Mouse (Mus musculus) left cerebral cortex, adult 9 months (tissue): Measurements from ENCODE around the gene AC140267.1.

ENCODE experiments used
- DNase-seq, 2 experiments: peaks; one replicate each; pipeline ENCODE4 v3.0.0; 2022; ENCODE audit warnings: low spot score in 2 of 2

Gene AC140267.1

DNA sequence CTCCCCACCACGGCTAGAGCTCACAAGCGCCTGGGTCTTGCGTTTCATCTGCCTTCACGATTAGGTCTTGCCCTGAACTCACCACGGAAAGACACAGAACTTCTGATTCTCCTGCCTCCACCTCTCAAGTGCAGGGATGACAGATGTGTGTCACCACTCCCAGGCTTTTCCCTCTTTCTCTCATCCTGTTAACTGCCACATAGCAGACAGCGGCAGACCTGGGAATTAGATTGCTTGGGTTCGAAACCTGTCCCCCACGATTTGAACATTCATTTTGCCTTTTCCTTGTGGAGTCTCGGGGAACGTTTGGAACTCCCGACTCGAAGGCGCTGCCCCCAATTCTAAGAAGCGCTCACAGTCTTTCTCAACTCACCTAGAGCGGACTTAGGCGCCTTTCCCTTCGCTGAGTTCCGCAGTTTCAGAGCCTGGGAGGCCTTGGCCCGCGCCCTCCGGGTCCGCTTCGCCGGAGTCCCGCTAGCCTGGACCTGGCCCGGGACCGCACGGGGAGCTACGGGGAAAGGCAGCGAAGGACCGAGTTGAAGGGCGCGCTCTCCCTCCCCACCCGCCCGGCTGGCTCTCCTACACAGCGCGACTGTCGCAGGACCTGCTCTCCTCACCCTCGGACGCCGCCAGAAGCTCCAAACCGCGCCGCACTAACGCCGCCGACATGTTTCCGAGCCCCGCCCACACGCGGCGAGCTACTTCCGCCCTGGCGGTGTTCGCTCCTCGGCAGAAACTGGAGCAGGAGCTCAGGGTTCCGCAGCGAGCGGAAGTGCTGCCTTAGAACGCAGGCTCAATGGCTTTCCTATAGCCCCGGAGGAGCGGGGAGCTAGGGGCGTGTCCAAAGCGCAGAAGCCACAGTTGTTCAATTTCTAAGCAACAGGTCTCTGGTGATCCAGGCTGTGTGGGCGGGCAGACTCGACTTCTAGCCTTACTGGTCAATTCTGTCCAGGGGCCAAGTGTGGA, 28.3 kb downstream of the AC140267.1 start, which contains the start of gene Rps19bp1:
Gene Rps19bp1, minus strand, starts transcription at position 706 of the 966 bp plus-strand sequence.
- peak in 1 of 2 experiments; percentile 91 for DNase-seq

DNA sequence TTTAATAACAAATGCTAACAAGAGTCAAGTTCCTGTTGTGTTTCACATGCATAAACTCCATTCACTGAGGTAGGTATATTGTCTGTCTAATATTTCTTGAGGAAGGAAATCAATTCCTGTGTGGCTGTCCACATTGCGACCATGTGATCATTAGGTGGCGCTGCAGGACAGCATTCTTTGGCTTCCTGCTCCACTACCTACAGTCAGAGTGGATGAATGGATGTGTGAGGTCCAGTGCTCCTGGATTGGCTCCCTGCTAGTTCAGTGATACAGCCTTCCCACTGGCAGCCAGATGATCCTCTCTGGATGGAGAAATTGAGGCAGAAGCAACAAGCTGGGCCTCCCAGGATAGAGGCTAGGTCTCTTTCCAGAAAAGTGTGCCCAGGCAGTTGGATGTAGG, 30.6 kb downstream of the AC140267.1 start:
- DNase-seq: peak in 1 of 2 experiments; percentile 90

DNA sequence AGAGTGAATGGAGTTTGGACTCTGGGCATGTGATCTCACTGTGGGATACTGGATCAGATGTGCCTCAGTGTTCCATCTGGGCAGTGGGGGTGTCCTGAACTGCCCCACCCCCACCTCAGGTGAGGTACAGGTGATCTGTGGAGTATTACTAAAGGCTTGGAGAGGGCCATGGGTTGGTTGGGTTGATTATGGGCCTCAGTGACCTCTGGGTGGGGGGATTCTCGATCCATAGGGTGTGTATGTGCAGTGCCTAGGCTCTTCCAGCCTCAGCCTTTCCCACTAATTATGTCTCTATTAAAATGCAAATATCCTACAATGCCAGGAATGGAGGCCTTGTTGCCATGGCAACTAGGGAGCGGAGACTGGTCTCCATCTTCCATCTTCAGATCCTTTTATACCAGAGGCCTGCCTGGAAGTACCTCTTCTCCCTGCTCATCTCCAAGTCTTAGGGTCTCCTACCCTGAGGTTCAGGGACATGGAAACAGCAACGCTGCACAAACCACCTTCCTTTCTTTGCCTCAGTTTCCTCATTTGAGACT, 36.3 kb downstream of the AC140267.1 start:
- DNase-seq: no peak

DNA sequence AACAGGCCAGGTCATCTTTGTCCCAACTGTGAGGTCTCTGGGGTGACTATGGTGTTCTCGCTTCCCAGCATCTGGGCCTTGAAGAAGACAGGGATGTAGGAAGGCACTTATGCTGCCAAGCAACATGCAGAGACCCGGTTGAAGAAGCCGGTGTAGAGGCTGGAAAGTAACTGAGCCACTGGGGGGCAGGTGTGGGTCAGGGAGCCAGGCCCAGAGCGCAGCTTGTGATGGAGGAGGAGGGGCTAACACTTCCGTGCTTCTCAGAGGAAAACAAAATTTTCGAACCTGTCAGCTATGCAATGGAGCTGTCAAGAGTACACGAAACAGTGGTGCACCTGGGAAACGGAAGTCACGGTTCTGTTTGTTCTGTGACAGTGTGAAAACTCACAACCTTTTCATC, 41.5 kb downstream of the AC140267.1 start:
- no peak for DNase-seq

DNA sequence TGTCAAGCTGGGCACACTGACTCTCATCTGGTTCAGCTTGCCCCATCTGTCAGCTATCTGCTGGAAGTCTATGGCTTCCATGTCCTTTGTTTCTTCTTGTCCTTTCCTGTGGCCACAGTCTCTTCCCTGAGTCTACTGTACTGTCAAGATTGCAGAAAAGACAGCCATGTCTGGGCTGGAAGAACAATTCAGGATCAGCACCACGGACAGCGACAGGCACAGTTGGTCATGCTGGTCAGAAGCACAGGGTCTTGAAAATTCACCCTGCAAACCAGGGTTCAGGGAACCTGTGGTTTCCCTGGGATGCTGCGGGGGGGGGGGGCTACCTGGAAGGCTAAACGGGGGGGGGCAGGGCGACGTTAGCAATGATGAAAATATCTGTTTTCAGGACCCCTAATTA, 42.0 kb downstream of the AC140267.1 start:
- DNase-seq: no peak

DNA sequence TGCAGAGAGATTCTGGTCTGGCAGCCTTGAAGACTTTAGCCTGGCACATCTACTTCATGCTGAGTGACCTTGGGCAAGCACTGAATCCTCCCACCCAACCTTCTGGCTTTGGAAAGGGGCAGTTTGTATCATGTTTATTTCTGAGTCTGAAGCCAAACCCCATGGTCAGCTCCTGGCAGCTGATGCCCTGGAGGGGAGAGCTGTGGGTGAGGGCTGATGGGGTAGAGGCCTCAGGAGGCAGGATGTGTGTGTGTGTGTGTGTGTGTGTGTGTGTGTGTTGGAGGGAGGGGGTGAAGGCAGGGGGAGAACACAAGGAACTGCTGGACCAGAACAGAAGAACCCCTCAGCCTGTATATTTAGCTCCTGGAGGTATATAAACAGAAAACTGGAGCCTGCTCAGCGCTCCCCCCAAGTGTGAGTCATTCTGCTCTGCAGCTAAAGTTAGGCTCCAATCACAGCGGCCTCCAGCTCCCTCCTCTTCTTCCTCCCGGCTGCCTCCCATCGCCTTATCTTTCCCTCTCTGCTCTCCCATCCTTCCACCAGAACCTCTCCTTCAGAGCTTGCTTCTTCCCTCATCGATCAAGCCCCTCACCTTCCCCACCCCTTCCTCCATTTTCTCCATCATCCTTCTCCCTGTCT, 42.6 kb downstream of the AC140267.1 start:
- DNase-seq: peak; percentile 84 to 87

DNA sequence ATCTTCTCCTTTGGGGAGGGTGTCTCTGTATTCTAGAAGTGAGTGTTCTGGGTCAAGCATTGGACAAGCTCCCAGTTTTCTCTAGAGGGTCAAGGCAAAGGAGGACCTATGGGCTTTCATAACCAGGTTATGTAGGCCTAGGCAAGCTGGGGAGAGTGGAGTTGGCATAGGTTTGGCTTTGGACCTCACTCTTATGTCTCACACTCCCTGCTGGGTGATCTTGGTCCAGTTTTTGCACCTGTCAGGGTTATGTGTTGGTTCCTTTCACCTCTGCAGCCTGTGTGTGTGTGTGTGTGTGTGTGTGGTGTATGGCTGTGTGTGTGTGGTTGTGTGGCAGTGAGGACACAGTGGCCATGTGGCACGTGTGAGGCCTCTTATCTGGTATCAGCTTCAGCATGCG, 43.4 kb downstream of the AC140267.1 start:
- DNase-seq: no peak

DNA sequence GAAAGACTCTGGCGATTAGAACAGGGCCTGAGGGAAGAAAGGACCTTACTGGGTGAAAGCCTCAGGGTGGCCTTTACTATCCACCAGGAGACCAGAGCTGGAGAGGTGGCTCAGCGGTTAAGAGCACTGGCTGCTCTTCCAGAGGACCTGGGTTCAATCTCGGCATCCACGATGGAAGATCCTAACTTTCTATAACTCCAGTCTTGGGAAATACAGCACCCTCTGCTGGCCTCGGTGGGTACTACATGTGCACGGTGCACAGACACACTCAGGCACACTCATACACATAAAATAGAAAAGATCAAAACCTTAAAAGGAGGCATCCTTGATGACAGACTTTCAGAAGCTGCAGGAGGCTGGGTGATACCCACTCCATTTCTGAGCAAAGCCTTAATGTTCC, 45.0 kb downstream of the AC140267.1 start:
- DNase-seq: no peak
